Mouse (Mus musculus): ENCODE measurements at regions not wholly inside any gene's neighbourhood (a gene's known extent, or its start where the extent isn't known, plus 50 kb on each side); places are given as distances from the start of the nearest gene placed in this dataset.

- no peak for TF ChIP-seq CTCF (IDR thresholded peaks at IDR 0.05)
- DNase-seq (ENCODE audit: low read depth, low spot score): no peak
- ChIA-PET POLR2A (no interaction called here), CTCF (interaction anchor here (1.3 kb wide), 1 partner anchor 19 kb away, joined by 3 read pairs; no protein-coding TSS in a partner anchor)
- in situ Hi-C loops (cut with MboI; ENCODE audit: low pct_unique_long_range_greater_than_20kb): no loop called here
- no peak for ATAC-seq
- no peaks in the 10 kb centered on the region for H3K27me3 ChIP-seq
Measured at GRCm38 (mm10) chr3:101524905-101525304, 79.6 kb downstream of the Atp1a1 start.

- CTCF ChIA-PET: interaction anchor here (1.3 kb wide), 1 partner anchor 18 kb away, joined by 3 read pairs; no protein-coding TSS in a partner anchor
- TF ChIP-seq CTCF (IDR thresholded peaks at IDR 0.05): no peak
- DNase-seq (ENCODE audit: low read depth, low spot score) (no peak), ATAC-seq (no peak)
- H3K27me3 ChIP-seq: no peaks in the 10 kb centered on the region
- POLR2A ChIA-PET: no interaction called here
- in situ Hi-C loops (cut with MboI; ENCODE audit: low pct_unique_long_range_greater_than_20kb): no loop called here
Measured at GRCm38 (mm10) chr3:101524444-101524843, 80.0 kb downstream of the Atp1a1 start.

GRCm38 (mm10) chr3:101523239-101523638, 81.2 kb downstream of the Atp1a1 start:
- ChIA-PET POLR2A (interaction anchor here (0.5 to 1.2 kb wide), 3 partner anchors 17 to 61 kb away, joined by 3 to 6 read pairs (median 4); no protein-coding TSS in a partner anchor), CTCF (interaction anchor here (0.9 to 2.1 kb wide), 4 partner anchors 9 to 52 kb away, joined by 3 to 7 read pairs (median 4); no protein-coding TSS in a partner anchor)
- in situ Hi-C loops (cut with MboI; ENCODE audit: low pct_unique_long_range_greater_than_20kb): no loop called here
- no peak for ATAC-seq
- no peak for TF ChIP-seq CTCF (IDR thresholded peaks at IDR 0.05)
- H3K27me3 ChIP-seq: no peaks in the 10 kb centered on the region
- DNase-seq (ENCODE audit: low read depth, low spot score): no peak

GRCm38 (mm10) chr3:101522246-101522920, 82.1 kb downstream of the Atp1a1 start:
- POLR2A ChIA-PET: interaction anchor here (1.0 to 2.1 kb wide), 4 partner anchors 9 to 81 kb away, joined by 3 to 6 read pairs (median 4); no protein-coding TSS in a partner anchor
- no peaks in the 10 kb centered on the region for H3K27me3 ChIP-seq
- no peak for ATAC-seq
- no peak for TF ChIP-seq CTCF (IDR thresholded peaks at IDR 0.05)
- in situ Hi-C loops (cut with MboI; ENCODE audit: low pct_unique_long_range_greater_than_20kb): no loop called here
- DNase-seq (ENCODE audit: low read depth, low spot score): no peak
- CTCF ChIA-PET: interaction anchor here (0.9 to 2.1 kb wide), 5 partner anchors 10 to 52 kb away, joined by 3 to 7 read pairs (median 3); no protein-coding TSS in a partner anchor

- ChIA-PET CTCF (interaction anchor here (0.8 to 1.2 kb wide), 2 partner anchors 11 to 23 kb away, joined by 3 read pairs; no protein-coding TSS in a partner anchor), POLR2A (interaction anchor here (2.1 kb wide), 1 partner anchor 82 kb away, joined by 4 read pairs; no protein-coding TSS in a partner anchor)
- H3K27me3 ChIP-seq: no peaks in the 10 kb centered on the region
- ATAC-seq (no peak), DNase-seq (ENCODE audit: low read depth, low spot score) (no peak)
- no peak for TF ChIP-seq CTCF (IDR thresholded peaks at IDR 0.05)
- in situ Hi-C loops (cut with MboI; ENCODE audit: low pct_unique_long_range_greater_than_20kb): no loop called here
Measured at GRCm38 (mm10) chr3:101521155-101521554, 83.3 kb downstream of the Atp1a1 start.

- ATAC-seq (no peak), DNase-seq (ENCODE audit: low read depth, low spot score) (no peak)
- no peak for TF ChIP-seq CTCF (IDR thresholded peaks at IDR 0.05)
- H3K27me3 ChIP-seq: no peaks in the 10 kb centered on the region
- CTCF ChIA-PET: interaction anchor here (6.8 kb wide), 1 partner anchor 15 kb away, joined by 92 read pairs; no protein-coding TSS in a partner anchor
- POLR2A ChIA-PET: no interaction called here
- in situ Hi-C loops (cut with MboI; ENCODE audit: low pct_unique_long_range_greater_than_20kb): no loop called here
Measured at GRCm38 (mm10) chr3:101520115-101520514, 84.4 kb downstream of the Atp1a1 start.

GRCm38 (mm10) chr3:101519551-101519950, 84.9 kb downstream of the Atp1a1 start:
- ChIA-PET POLR2A (interaction anchor here (0.7 to 18.3 kb wide), 4 partner anchors 13 to 286 kb away, joined by 3 to 287 read pairs (median 81); partner anchors contain the start of gene Atp1a1), CTCF (interaction anchor here (1.5 to 19.3 kb wide), 3 partner anchors 13 to 54 kb away, joined by 4 to 220 read pairs (median 92); no protein-coding TSS in a partner anchor)
- no peaks in the 10 kb centered on the region for H3K27me3 ChIP-seq
- ATAC-seq (no peak), DNase-seq (ENCODE audit: low read depth, low spot score) (no peak)
- in situ Hi-C loops (cut with MboI; ENCODE audit: low pct_unique_long_range_greater_than_20kb): loop anchor here (5.0 kb wide), 2 partner anchors 53 to 173 kb away; no protein-coding TSS in a partner anchor
- no peak for TF ChIP-seq CTCF (IDR thresholded peaks at IDR 0.05)

GRCm38 (mm10) chr3:101518810-101519209, 85.7 kb downstream of the Atp1a1 start:
- DNase-seq (ENCODE audit: low read depth, low spot score): no peak
- POLR2A ChIA-PET: interaction anchor here (0.7 to 18.3 kb wide), 5 partner anchors 12 to 287 kb away, joined by 3 to 287 read pairs (median 14); partner anchors contain the start of gene Atp1a1
- in situ Hi-C loops (cut with MboI; ENCODE audit: low pct_unique_long_range_greater_than_20kb): loop anchor here (5.0 kb wide), 2 partner anchors 53 to 173 kb away; no protein-coding TSS in a partner anchor
- ATAC-seq: no peak
- H3K27me3 ChIP-seq: no peaks in the 10 kb centered on the region
- no peak for TF ChIP-seq CTCF (IDR thresholded peaks at IDR 0.05)
- CTCF ChIA-PET: interaction anchor here (1.5 to 19.3 kb wide), 4 partner anchors 13 to 83 kb away, joined by 4 to 220 read pairs (median 52); no protein-coding TSS in a partner anchor

GRCm38 (mm10) chr3:101517547-101517946, 86.9 kb downstream of the Atp1a1 start:
- no peak for TF ChIP-seq CTCF (IDR thresholded peaks at IDR 0.05)
- POLR2A ChIA-PET: interaction anchor here (0.8 to 18.3 kb wide), 9 partner anchors 12 to 288 kb away, joined by 3 to 287 read pairs (median 6); partner anchors contain the start of gene Atp1a1
- in situ Hi-C loops (cut with MboI; ENCODE audit: low pct_unique_long_range_greater_than_20kb): loop anchor here (5.0 kb wide), 2 partner anchors 55 to 175 kb away; no protein-coding TSS in a partner anchor
- DNase-seq (ENCODE audit: low read depth, low spot score): no peak
- no peak for ATAC-seq
- H3K27me3 ChIP-seq: no peaks in the 10 kb centered on the region
- CTCF ChIA-PET: interaction anchor here (0.9 to 19.3 kb wide), 18 partner anchors 10 to 290 kb away, joined by 3 to 220 read pairs (median 6); no protein-coding TSS in a partner anchor

GRCm38 (mm10) chr3:101516781-101517499, 87.5 kb downstream of the Atp1a1 start:
- DNase-seq (ENCODE audit: low read depth, low spot score): peak; percentile 100
- no peaks in the 10 kb centered on the region for H3K27me3 ChIP-seq
- ChIA-PET POLR2A (interaction anchor here (0.6 to 18.3 kb wide), 11 partner anchors 11 to 288 kb away, joined by 3 to 287 read pairs (median 6); partner anchors contain the start of gene Atp1a1), CTCF (interaction anchor here (0.7 to 19.3 kb wide), 21 partner anchors 11 to 291 kb away, joined by 3 to 220 read pairs (median 5); no protein-coding TSS in a partner anchor)
- no peak for TF ChIP-seq CTCF (IDR thresholded peaks at IDR 0.05)
- in situ Hi-C loops (cut with MboI; ENCODE audit: low pct_unique_long_range_greater_than_20kb): loop anchor here (5.0 kb wide), 2 partner anchors 55 to 175 kb away; no protein-coding TSS in a partner anchor
- ATAC-seq: peak; percentile 77

Measured in Patski (cell line).